Mouse (Mus musculus) T-helper 17 cell (primary cell): Measurements from ENCODE around the gene Pla2r1.

Source experiments
- in situ Hi-C, 2 experiments: fragments of 300-600 bp; cut with MboI, MseI; formaldehyde crosslinking; loops; 1 replicate in 1 of 2; 2 replicates in 1 of 2; pipeline ENCODE4 v1.15.1; 2025; ENCODE audit warnings: high pct_unique_total_duplicates in 2 of 2

The Pla2r1 gene

GRCm38 (mm10) chr2:60552902-60553682 lies at the start of gene Pla2r1:
Gene Pla2r1, minus strand, starts transcription at chr2:60553308.
- in situ Hi-C loops, result no loop called here

- in situ Hi-C loops, result no loop called here
Measured at GRCm38 (mm10) chr2:60601326-60601725, 48.2 kb upstream of the Pla2r1 start.

- in situ Hi-C loops, result no loop called here
Measured at GRCm38 (mm10) chr2:60600863-60601262, 47.8 kb upstream of the Pla2r1 start.

DNA sequence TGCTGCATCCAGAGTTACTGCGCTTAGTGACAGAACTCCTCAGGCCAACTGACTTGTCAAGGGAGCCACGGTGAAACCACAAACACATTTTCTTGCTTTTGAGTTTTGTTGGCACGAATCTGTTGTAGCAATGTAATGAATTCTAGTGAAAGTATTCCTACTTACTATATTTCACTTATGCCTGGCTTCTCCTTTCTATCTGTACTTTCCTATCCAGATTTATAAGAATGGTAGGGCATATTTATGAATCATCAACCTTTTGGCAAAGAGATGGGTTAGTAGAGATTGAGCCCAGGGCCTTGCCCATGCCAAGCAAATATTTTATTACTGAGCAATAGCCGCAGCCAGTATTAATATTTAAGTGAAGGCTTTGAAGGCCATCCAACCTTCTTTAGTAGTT lies 30.3 kb upstream of the Pla2r1 start:
- in situ Hi-C loops, result no loop called here

- in situ Hi-C loops, result no loop called here
Measured at GRCm38 (mm10) chr2:60554561-60554960, 1.5 kb upstream of the Pla2r1 start.

- in situ Hi-C loops, result no loop called here
Measured at GRCm38 (mm10) chr2:60552177-60552901, 769 bp downstream of the Pla2r1 start.

GRCm38 (mm10) chr2:60551673-60552072 lies 1.4 kb downstream of the Pla2r1 start:
- in situ Hi-C loops, result no loop called here

- in situ Hi-C loops, result no loop called here
Measured at GRCm38 (mm10) chr2:60550521-60550920, 2.6 kb downstream of the Pla2r1 start.

DNA sequence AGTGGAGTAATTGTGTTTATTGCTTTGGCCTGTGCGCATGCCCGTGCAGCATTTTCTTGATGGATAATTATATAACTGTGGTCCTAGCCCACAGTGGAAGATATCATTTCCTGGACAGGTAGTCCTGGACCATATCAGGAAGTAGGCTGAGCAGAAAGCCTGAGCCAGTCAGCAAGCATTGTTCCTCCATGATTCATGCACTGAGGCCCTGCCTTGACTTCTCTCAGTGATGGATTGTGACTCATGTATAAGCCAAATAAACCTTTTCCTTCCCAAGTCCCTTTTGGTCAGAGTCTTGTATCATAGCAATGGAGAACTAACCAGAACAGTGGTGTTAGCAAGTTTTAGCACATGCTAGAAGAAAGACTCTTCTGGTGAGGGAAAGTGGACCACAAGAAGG lies 3.3 kb downstream of the Pla2r1 start:
- in situ Hi-C loops, result no loop called here

DNA sequence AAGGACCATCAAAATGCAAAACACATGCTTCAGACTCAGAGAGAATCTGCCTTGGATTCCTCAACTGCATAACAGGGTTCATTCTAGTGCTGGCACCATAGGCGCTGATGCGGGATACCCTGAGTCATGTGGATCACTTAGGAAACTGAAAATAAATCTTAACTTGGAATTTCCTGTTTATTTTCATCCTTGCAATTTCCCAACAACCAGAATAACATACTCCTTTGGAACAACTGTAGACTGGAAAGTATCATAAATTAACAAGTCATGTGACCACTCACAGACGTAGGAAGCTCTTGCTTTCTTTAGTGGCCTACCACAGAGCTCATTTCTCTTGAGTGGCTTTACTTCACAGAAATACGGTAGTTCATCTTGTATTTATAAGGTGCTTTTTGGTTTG lies 7.0 kb downstream of the Pla2r1 start:
- in situ Hi-C loops, result no loop called here

GRCm38 (mm10) chr2:60544006-60544405 lies 9.1 kb downstream of the Pla2r1 start:
- in situ Hi-C loops, result no loop called here

- in situ Hi-C loops, result no loop called here
Measured at GRCm38 (mm10) chr2:60541745-60542144, 11.4 kb downstream of the Pla2r1 start.

- in situ Hi-C loops, result no loop called here
Measured at GRCm38 (mm10) chr2:60540346-60540745, 12.8 kb downstream of the Pla2r1 start.

DNA sequence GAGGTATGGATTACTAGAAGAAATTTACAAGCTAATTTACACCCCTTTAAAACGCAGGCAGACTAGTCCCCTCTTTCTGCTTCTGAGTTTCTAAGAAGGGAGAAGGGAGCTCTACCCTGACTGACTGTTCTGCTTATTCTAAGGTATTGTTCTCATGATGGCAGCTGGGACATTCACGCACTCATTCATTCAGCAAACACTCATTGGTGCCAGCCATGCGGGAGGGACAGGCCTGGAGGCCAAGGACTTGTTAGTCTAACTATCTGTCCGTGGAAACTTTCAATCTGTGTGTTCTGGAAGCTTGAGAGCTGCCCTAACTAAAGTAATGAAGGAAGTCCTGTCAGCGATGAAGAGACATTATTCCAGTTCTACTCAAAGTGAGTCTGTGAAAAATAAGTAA lies 14.4 kb downstream of the Pla2r1 start:
- in situ Hi-C loops, result loop anchor here in 1 of 2 experiments (10.0 kb wide), 1 partner anchor 446 kb away; no protein-coding TSS in a partner anchor

DNA sequence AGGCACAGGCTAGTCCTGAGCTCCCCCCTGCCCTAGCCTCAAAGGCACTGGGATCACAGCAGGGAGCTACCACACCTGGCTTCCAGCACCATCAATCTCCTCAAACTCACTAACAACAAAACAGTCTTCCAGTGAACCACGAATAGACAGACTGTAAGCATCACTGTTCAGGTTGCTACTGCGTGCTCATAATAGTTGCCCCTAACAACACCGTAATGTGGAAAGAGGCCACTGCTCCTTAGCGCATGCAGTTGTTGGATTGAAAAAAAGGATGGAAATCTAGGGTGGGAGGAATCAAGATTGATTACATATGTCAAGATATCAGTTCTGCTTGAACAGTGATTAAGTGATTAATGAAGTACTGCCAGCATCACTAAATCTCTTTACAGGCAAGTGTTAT lies 14.8 kb downstream of the Pla2r1 start:
- in situ Hi-C loops, result loop anchor here in 1 of 2 experiments (10.0 kb wide), 1 partner anchor 447 kb away; no protein-coding TSS in a partner anchor

GRCm38 (mm10) chr2:60534755-60535154 lies 18.4 kb downstream of the Pla2r1 start:
- in situ Hi-C loops, result loop anchor here in 1 of 2 experiments (10.0 kb wide), 1 partner anchor 450 kb away; no protein-coding TSS in a partner anchor

DNA sequence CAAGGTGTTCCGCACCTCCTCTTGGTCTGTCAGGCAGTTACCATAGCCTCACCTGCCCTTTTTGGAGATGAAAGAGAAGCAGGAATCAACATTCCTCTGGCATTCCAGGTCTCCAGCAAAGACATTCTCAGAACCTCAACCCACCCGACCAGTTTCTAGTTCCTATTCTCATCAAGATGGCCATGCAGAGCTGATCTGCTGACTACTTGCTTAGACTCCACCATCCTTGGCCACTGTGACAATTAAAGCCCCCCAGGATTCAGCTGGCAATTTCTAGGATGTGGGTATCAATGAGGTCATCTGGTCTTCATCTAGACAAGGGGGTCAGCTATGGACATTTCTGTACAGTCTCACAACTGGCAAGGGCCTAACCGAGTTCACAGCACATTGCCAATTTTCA lies 20.1 kb downstream of the Pla2r1 start:
- in situ Hi-C loops, result loop anchor here in 1 of 2 experiments (10.0 kb wide), 1 partner anchor 452 kb away; no protein-coding TSS in a partner anchor

- in situ Hi-C loops, result loop anchor here in 1 of 2 experiments (10.0 kb wide), 1 partner anchor 452 kb away; no protein-coding TSS in a partner anchor
Measured at GRCm38 (mm10) chr2:60532495-60532894, 20.6 kb downstream of the Pla2r1 start.

- in situ Hi-C loops, result no loop called here
Measured at GRCm38 (mm10) chr2:60515817-60516216, 37.3 kb downstream of the Pla2r1 start.

DNA sequence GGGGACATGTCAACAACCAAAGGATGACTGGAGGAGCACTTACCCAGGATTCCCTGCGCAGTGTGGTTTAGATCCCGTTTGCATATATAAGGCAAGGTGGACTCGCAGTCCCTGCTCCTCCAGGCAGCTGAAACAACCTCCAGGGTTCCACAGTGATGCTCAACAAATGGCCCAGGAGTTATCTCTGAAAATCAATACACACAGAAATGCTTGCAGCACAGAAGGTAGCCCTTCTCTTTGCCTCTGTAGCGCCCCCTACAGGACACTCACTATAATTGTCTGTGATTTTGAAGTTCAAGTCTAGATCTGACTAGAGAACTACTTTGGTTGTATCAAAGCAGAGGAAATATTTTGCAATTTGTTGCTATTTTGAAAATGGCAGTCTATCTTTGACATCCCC lies 38.2 kb downstream of the Pla2r1 start:
- in situ Hi-C loops, result no loop called here

DNA sequence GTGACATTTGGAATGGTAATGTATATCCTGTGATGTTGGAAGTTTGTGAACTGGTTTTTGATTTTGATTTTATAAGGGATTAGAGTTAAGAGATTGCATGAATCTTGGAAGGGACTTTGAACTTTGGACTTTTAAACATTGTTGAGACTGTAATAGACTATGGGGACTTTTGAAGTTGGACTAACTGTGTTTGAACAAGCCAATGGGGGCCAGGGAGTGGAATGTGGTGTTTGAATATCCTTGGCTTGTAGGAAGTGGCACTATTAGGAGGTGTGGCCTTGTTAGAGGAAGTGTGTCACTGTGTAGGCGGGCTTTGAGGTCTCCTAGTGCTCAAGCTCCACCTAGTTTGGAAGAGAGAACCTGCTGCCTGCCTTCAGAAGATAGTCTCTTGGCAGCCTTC lies 42.4 kb downstream of the Pla2r1 start:
- in situ Hi-C loops, result no loop called here

DNA sequence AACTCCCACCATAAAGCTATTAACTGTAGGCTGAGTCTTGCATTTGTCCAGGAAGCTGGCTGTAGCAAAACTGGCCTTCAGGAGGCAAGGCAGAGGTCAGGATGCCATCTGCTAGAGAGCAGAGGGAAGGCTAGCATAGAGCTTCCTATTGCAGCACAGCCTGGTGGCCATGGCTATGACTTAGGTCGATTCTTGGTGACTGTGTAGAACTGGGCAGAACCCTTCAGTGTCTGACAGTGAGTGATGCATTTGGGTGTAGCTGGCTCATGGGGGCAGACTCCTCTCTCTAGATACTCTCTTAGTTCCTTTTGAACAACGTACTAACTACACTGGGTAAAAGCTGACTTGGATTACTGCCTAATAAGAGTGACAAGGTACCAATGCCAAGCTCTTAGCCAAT lies 48.0 kb downstream of the Pla2r1 start:
- in situ Hi-C loops, result no loop called here

DNA sequence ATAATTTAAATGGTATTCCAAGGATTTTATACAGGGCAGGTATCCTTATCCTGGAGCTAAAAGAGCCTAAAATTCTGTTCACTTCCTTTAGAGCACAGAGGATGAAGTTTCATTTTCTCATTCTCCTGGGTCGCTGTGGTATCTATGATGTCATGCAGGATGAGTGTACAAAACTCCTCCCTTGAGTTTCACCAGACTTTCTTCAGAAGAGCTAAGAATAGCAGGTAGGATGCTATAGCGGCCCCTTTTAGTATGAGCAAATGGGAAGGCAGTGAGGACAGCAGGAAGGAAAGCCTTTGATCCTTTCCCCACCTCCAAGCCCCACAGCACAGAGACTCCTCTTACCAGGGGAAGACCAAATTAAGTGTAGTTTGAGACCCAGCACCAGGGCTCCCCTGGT lies 48.4 kb downstream of the Pla2r1 start:
- in situ Hi-C loops, result no loop called here
